Mouse (Mus musculus) mammary gland, adult 2 months (tissue): ENCODE data around the gene Olfr1120. TPM values are rescaled to one million over a fixed set of nuclear protein-coding genes. Genes with fewer than 3 reads are reported as not detected.

ENCODE experiments used
- polyA plus RNA-seq: library from polyadenylated mRNA; depleted of rRNA; stranded (reverse); fragments of >200 nt; gene quantifications from 2 replicates; pipeline ENCODE4 v1.2.3, GENCODE M21; 2012; ENCODE audit warnings: low replicate concordance; rRNA removed

Gene Olfr1120
- polyA plus RNA-seq, result not detected in 2 replicates

DNA sequence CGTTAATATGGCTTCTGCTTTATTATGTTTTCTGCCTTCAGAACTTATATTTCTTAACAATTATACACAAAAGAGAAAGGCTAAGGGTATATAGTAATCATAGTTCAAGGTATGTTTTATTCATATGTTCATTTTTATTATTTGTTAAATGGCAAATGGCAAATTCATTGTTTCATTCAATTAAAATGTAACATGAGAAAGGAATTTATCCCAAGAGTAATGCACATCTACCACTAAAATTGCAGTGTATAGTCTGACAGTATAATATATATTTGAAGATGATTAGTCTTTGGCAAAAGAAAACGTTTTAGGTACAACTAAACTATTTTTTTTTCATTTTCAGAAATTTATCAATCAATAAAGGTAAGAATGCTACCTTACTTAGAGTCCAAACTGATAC is at the start of gene Olfr1120:
TSS of gene Olfr1120 (plus strand) at position 301 of the 400 bp plus-strand sequence.

DNA sequence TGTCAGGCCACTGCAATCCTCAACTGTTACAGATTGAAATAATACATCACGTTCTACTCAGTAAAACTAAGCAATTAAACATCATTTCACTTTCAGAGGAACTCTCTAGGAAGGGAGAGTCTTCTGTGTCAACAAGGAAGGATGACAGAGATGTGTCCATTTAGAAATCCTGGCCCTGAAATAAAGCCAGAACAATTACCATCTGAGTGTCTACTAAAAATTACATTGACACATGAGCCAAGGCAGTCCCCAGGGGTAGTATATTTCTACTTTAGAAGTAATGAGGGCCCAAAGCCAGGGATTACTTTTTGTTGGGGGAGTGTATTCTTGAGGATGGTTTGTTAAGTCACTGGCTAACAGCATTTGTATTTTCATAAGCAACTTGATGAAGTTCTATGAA is 47.3 kb upstream of the Olfr1120 start, which contains the start of gene Olfr1118:
TSS of gene Olfr1118 (plus strand) at position 301 of the 400 bp plus-strand sequence.

DNA sequence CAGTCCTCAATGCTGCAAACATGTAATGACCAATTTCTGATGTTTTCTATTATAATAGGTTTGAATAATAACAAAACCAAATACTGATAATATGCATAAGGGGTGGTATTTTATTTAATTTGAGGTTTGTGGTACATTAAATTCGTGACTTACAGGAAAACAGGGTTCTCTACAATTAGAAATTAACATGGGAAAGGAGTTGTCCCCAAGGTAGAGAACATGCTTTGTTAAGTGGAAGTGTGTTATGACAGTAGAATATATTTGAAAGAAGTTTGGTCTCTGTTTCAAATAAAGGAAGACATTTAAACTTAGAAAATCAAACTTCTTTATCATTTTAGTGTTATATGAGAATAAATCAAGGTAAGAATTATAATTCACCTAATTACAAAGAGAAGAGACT is 15.0 kb downstream of the Olfr1120 start, which contains the start of gene Olfr1121:
TSS of gene Olfr1121 (plus strand) at position 301 of the 400 bp plus-strand sequence.

DNA sequence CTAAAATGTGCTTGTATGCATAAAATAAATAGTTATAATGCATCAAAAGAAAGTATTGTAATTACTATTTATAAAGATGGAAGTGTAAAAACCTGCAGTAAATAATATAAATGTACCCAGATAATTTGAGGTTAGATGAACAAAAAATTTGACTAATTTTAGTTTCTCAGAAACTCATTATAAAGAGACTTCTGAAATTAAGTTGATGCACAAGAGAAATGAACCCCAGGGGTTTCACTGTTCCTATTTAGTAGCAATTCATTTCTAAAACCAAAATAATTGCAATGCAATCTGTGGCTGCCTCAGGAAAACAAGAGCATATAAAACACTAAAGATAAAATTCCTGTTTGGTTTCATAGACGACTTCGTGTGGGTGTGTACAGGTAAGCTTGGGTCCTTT is 30.9 kb downstream of the Olfr1120 start, which contains the start of gene Olfr1122:
TSS of gene Olfr1122 (plus strand) at position 301 of the 400 bp plus-strand sequence.

Other genes starting within 250 kb of the Olfr1120 start
- not detected in 2 replicates for gene Olfr259, start 240.2 kb upstream of the Olfr1120 start, polyA plus RNA-seq
- gene Olfr1110, start 214.5 kb upstream of the Olfr1120 start, polyA plus RNA-seq, result not detected in 2 replicates
- not detected in 2 replicates for gene Olfr1111, start 202.2 kb upstream of the Olfr1120 start, polyA plus RNA-seq
- gene Olfr1112, start 167.0 kb upstream of the Olfr1120 start, polyA plus RNA-seq, result not detected in 2 replicates
- gene Olfr1113, start 145.8 kb upstream of the Olfr1120 start, polyA plus RNA-seq, result not detected in 2 replicates
- gene Olfr1115, start 106.8 kb upstream of the Olfr1120 start, polyA plus RNA-seq, result not detected in 2 replicates
- gene Olfr1116, start 87.3 kb upstream of the Olfr1120 start, polyA plus RNA-seq, result not detected in 2 replicates
- gene Olfr1118, start 47.2 kb upstream of the Olfr1120 start, polyA plus RNA-seq, result not detected in 2 replicates
- not detected in 2 replicates for gene Olfr1121, start 15.1 kb downstream of the Olfr1120 start, polyA plus RNA-seq
- gene Olfr1122, start 31.0 kb downstream of the Olfr1120 start, polyA plus RNA-seq, result not detected in 2 replicates
- gene Olfr1123, start 61.8 kb downstream of the Olfr1120 start, polyA plus RNA-seq, result not detected in 2 replicates
- gene Olfr1124, start 75.5 kb downstream of the Olfr1120 start, polyA plus RNA-seq, result not detected in 2 replicates
- not detected in 2 replicates for gene Olfr1126, start 99.1 kb downstream of the Olfr1120 start, polyA plus RNA-seq
- gene Pramel7, start 142.3 kb downstream of the Olfr1120 start, polyA plus RNA-seq, result not detected in 2 replicates
- gene Pramel6, start 151.8 kb downstream of the Olfr1120 start, polyA plus RNA-seq, result not detected in 2 replicates
- gene Olfr153, start 177.0 kb downstream of the Olfr1120 start, polyA plus RNA-seq, result not detected in 2 replicates
- gene Olfr1128, start 190.7 kb downstream of the Olfr1120 start, polyA plus RNA-seq, result not detected in 2 replicates
- gene Olfr1129, start 219.1 kb downstream of the Olfr1120 start, polyA plus RNA-seq, result not detected in 2 replicates